Mouse (Mus musculus): ENCODE data around the gene Pgbd1. TPM values are rescaled to one million over a fixed set of nuclear protein-coding genes. Genes with fewer than 3 reads are reported as not detected.
A peak's percentile ranks its signal among the peaks of the same experiment; 100 is the strongest.
"Not testable (repeated sequence)": the region's sequence is repeated elsewhere in the genome, so short reads cannot be mapped to it uniquely, and the experiment has no call there.

The Pgbd1 gene
- polyA plus RNA-seq (2014; fragmentation: Nextera tagmentation; extraction: Ambion mirVana) = 3.4 and 4.9 TPM in 2 replicates

DNA sequence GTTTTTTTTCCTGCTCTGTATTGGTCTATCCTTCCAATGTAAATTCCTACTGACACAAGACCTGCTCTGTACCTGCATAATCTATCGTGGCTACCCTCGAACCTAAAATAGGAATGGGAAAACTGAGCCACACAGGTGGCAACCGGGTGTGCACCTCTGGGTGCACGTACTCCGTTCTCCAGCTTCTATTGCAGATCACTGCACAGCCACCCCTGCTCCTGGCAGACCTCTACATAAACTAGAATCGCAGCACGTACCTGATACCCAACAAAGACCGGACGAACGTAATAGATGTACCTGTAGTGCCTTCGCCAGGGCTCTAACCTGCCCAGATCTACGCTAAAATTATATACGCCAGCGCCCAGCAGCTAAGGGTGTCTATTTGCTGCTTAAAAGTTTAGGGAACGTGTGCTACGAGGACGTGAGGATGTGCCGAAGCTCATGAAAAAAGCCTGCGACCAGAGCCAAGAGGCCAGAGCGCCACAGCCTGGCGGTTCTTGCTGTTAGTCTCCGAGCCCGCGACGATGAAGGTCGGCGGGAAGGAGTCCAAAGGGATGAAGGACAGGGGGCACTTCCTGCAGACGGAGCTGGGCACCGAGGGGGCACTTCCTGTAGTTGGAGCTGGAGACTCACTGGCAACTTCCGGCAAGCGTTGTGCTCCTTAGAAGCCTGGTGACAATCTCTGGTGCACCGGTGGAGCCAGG, at the start of gene Pgbd1:
Gene Pgbd1 (minus strand): TSS at position 556 of the 704 bp plus-strand sequence.
- Histone ChIP-seq H3K9ac (ENCODE audit: low read depth, low read length) (peak within 1 kb of the TSS; percentile 65), H3K4me2 (replicated peaks; ENCODE audit: low read depth, low read length) (peak within 1 kb of the TSS; percentile 81)
- 1% methylated on average over 32 of the region's 32 CpGs for WGBS

DNA sequence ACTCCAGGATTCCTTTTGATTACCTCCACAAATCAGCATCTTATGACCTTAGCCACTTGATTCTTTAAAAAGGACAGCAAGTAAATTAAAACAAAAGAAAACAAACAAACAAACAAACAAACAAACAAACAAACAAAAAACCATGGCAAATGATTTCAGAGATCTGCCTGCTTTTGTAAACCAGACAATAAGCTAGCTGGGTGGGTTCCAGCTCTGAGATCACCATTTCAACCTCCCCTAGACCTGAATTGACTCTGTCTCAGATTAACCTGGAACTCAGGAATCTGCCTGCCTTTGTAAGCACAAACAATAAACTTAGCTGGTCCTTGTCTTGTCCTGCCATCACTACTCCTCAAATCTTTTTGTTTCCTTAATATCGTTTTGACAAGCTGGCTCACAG, 46.0 kb upstream of the Pgbd1 start:
- no peaks in the 10 kb centered on the region for H3K27me3 ChIP-seq (ENCODE audit: control insufficient read depth, insufficient read depth, low read length)
- no peak overlapping the region for H3K4me3 ChIP-seq (ENCODE audit: low read length)
- no peaks in the 10 kb centered on the region for H3K36me3 ChIP-seq (ENCODE audit: control insufficient read depth, insufficient read depth, low read length)
- no peaks in the 10 kb centered on the region for H3K9me3 ChIP-seq (ENCODE audit: control insufficient read depth, low read length)
- H3K27ac ChIP-seq (ENCODE audit: low read depth, low read length) = no peak overlapping the region
- H3K9ac ChIP-seq (ENCODE audit: low read depth, low read length) = no peak overlapping the region
- no peak for ATAC-seq (ENCODE audit: low FRiP score, low TSS enrichment)
- H3K4me1 ChIP-seq (ENCODE audit: control insufficient read depth, insufficient read depth, low read length) = no peaks in the 10 kb centered on the region
- H3K4me2 ChIP-seq (replicated peaks; ENCODE audit: low read depth, low read length) = no peak overlapping the region
- 86% methylated on average over 1 of the region's 1 CpGs for WGBS

More for the DNA sequence above, at the start of gene Pgbd1:
- peak within 1 kb of the TSS; percentile 56; the same call in 1 of the 2 replicates for H3K27ac ChIP-seq (ENCODE audit: low read depth, low read length)
- H3K4me1 ChIP-seq (ENCODE audit: control insufficient read depth, insufficient read depth, low read length) = peaks cover 7% of the 10 kb centered on the region; the same call in 1 of the 2 replicates
- peaks cover 25% of the 10 kb centered on the region for H3K36me3 ChIP-seq (ENCODE audit: control insufficient read depth, insufficient read depth, low read length)
- ATAC-seq (ENCODE audit: low FRiP score, low TSS enrichment) = peak; percentile 95
- no peaks in the 10 kb centered on the region for H3K9me3 ChIP-seq (ENCODE audit: control insufficient read depth, low read length)
- H3K27me3 ChIP-seq (ENCODE audit: control insufficient read depth, insufficient read depth, low read length) = no peaks in the 10 kb centered on the region
- peak within 1 kb of the TSS; percentile 50 for H3K4me3 ChIP-seq (ENCODE audit: low read length)

DNA sequence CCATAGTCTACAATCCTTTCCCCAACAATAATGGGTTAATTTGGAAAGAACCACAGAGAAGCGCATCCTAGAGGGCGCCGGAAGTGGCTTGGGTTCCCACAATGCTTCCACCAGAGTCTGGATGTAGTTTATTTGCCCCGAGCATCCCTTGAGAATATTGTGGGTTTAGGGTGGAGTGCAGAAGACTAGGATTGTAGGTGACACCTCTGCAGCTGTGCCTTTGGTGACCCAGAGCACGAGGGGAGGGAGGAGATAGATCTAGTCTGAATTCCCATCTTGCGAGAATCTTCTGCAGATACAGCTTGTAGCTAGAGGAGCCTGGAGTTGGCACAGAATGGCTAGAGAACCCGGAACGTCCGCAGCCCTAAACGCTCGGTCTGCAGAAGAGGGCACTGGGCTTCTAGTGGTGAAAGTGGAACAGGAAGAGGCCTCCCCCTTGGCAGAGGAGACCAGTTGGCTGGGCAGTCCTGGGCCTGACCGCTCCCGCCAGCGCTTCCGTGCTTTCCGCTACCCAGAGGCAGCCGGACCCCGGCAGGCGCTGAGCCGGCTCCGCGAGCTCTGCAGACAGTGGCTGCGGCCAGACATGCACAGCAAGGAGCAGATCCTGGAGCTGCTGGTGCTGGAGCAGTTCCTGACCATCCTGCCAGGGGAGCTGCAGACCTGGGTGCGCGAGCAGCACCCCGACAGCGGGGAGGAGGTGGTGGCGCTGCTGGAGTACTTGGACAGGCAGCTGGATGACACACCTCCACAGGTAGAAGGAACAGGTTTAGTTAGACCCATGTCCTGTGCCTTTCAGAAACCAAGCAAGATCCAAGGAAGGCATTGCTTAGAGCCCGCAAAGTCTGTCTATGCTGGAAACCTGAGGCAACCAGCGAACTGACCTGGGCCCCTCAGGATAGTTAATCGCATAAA, 38.2 kb upstream of the Pgbd1 start, which contains the start of the genes Zkscan4 and Gm10065:
Gene Zkscan4 (plus strand): TSS at position 149 of the 912 bp plus-strand sequence.
Gene Gm10065 (minus strand): TSS at position 683 of the 912 bp plus-strand sequence.
- H3K4me1 ChIP-seq (ENCODE audit: control insufficient read depth, insufficient read depth, low read length); H3K27ac ChIP-seq (ENCODE audit: low read depth, low read length); H3K36me3 ChIP-seq (ENCODE audit: control insufficient read depth, insufficient read depth, low read length); H3K9me3 ChIP-seq (ENCODE audit: control insufficient read depth, low read length); H3K27me3 ChIP-seq (ENCODE audit: control insufficient read depth, insufficient read depth, low read length): not testable (repeated sequence)
- peak; percentile 91 for ATAC-seq (ENCODE audit: low FRiP score, low TSS enrichment)
- Histone ChIP-seq H3K4me3 (ENCODE audit: low read length) (peak within 1 kb of the TSS; percentile 65), H3K9ac (ENCODE audit: low read depth, low read length) (peak within 1 kb of the TSS; percentile 57), H3K4me2 (replicated peaks; ENCODE audit: low read depth, low read length) (peak within 1 kb of the TSS; percentile 72)
- WGBS = 3% methylated on average over 27 of the region's 31 CpGs

DNA sequence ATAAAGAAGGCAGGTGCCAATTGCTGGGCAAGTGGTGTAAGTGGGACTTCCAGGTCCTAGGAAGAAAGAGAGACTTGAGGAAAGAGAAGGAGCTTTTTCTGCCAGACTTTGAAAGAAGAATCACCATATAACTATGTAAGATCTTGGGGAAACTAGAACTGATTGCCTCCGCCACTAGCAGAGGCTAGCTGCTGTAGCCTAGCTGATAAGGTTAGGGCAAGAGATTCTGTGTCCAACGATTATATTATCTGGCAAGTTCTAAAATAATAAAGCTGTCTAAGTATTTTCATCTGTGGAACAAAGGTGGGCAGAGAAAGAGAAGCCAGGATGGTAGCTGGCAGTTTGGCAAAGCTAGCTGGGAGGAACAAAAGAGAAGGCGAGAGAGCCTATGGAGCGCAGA, 31.6 kb upstream of the Pgbd1 start:
- Histone ChIP-seq H3K36me3 (ENCODE audit: control insufficient read depth, insufficient read depth, low read length) (no peaks in the 10 kb centered on the region), H3K4me3 (ENCODE audit: low read length) (no peak overlapping the region), H3K9ac (ENCODE audit: low read depth, low read length) (no peak overlapping the region), H3K27ac (ENCODE audit: low read depth, low read length) (no peak overlapping the region), H3K9me3 (ENCODE audit: control insufficient read depth, low read length) (no peaks in the 10 kb centered on the region; the same call in 1 of the 2 replicates), H3K27me3 (ENCODE audit: control insufficient read depth, insufficient read depth, low read length) (peaks cover 4% of the 10 kb centered on the region; the same call in 1 of the 2 replicates), H3K4me2 (replicated peaks; ENCODE audit: low read depth, low read length) (no peak overlapping the region), H3K4me1 (ENCODE audit: control insufficient read depth, insufficient read depth, low read length) (no peaks in the 10 kb centered on the region)
- ATAC-seq (ENCODE audit: low FRiP score, low TSS enrichment) = no peak
- WGBS = 36% methylated on average over 4 of the region's 4 CpGs

DNA sequence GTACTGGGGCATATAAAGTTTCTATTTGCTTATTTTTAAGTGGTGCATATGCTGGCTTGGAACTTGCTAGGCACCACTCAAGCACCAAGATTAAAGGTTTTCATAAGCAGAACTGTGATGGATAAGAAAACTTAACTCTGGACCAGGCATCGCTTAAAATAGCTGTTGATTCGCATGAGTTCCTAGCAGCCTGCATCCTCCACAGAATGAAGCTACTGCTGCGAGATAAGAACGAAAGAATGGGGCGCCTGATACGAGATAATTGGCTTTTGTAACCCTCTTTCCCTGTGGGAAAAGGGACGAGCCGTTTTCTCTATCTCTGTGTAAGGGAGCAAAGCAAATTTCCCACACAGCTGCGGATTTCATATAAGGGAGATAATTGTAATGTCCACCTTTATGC, 28.2 kb upstream of the Pgbd1 start:
- Histone ChIP-seq H3K27ac (ENCODE audit: low read depth, low read length) (no peak overlapping the region), H3K27me3 (ENCODE audit: control insufficient read depth, insufficient read depth, low read length) (peaks cover 4% of the 10 kb centered on the region; the same call in 1 of the 2 replicates), H3K4me1 (ENCODE audit: control insufficient read depth, insufficient read depth, low read length) (no peaks in the 10 kb centered on the region), H3K36me3 (ENCODE audit: control insufficient read depth, insufficient read depth, low read length) (no peaks in the 10 kb centered on the region), H3K9ac (ENCODE audit: low read depth, low read length) (no peak overlapping the region), H3K4me2 (replicated peaks; ENCODE audit: low read depth, low read length) (peak overlapping the region; percentile 76; the same call in 1 of the 2 replicates), H3K4me3 (ENCODE audit: low read length) (no peak overlapping the region; the same call in 1 of the 2 replicates), H3K9me3 (ENCODE audit: control insufficient read depth, low read length) (no peaks in the 10 kb centered on the region; the same call in 1 of the 2 replicates)
- no peak for ATAC-seq (ENCODE audit: low FRiP score, low TSS enrichment)
- WGBS = 43% methylated on average over 9 of the region's 9 CpGs

DNA sequence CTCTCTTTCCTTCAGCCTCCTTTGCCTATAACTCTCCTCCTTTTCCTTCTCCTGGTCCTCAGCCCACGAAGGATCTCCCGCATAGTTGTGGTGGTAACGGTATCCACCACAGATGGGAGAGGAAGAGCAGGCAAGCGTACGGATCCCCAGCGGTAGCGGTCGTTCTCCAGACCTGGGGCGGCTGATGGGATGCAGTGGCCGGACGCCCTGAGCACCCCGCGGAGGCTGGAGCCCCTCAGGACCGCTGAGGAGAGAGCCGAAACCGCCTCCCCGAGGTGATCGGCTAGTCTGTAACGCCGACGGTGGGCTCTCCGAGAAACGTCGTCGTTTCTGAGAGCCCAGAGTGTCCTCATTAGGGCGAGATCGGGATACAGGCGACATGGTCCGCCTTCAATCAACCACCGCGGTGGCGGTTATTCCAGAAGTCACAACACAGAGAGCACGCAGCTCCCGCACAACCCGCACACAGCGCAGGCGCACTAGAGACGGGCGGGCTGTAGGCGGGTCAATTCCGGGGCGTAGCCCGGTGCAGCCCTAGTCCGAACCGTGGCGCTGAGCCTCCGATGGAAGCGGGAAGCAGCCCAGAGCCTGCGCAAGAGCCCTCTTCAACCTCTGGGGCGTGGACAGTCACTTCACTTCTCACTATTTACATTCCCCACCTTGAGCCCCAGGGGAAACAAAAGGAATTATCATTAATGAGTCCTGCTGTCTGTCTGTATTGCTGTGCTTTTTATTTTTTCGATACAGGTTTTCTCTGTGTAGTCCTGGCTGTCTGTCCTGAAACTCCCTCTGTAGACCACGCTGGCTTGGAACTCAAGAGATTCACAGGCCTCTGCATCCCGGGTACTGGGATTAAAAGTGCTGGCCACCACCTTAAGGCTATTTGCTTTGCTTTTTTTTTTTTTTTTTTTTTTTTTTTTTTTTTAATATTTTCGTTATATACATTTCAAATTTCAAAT, 27.5 kb upstream of the Pgbd1 start, which contains the start of gene Nkapl:
Gene Nkapl (minus strand): TSS at position 449 of the 959 bp plus-strand sequence.
- 1% methylated on average over 54 of the region's 54 CpGs for WGBS
- Histone ChIP-seq H3K9ac (ENCODE audit: low read depth, low read length) (peak within 1 kb of the TSS; percentile 55), H3K27ac (ENCODE audit: low read depth, low read length) (no peak within 1 kb of the TSS)

DNA sequence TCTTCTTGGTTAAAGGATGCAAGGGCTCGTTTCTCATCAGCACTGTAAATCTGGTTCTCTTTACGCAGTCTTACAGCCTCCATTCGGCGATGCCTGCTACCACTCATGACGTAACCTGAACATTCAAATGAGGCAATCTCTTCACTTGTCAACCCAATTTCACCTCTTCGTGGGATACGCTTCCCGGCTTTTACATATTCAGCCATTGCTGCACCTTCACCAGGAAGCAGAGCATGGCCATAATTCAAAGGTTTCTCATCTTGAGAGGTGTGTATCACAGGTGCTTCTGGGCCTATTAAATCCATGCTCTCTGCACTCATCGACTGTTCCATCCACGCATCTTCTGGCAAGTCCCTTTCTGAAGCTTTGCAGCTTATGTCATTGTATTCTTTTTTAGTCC, 26.5 kb upstream of the Pgbd1 start:
- H3K9me3 ChIP-seq (ENCODE audit: control insufficient read depth, low read length) = no peaks in the 10 kb centered on the region; the same call in 1 of the 2 replicates
- no peaks in the 10 kb centered on the region for H3K36me3 ChIP-seq (ENCODE audit: control insufficient read depth, insufficient read depth, low read length)
- WGBS = 81% methylated on average over 10 of the region's 10 CpGs
- H3K4me1 ChIP-seq (ENCODE audit: control insufficient read depth, insufficient read depth, low read length) = no peaks in the 10 kb centered on the region
- peaks cover 4% of the 10 kb centered on the region; the same call in 1 of the 2 replicates for H3K27me3 ChIP-seq (ENCODE audit: control insufficient read depth, insufficient read depth, low read length)
- no peak overlapping the region for H3K4me2 ChIP-seq (replicated peaks; ENCODE audit: low read depth, low read length)
- no peak for ATAC-seq (ENCODE audit: low FRiP score, low TSS enrichment)
- no peak overlapping the region for H3K4me3 ChIP-seq (ENCODE audit: low read length)
- no peak overlapping the region for H3K27ac ChIP-seq (ENCODE audit: low read depth, low read length)
- H3K9ac ChIP-seq (ENCODE audit: low read depth, low read length) = no peak overlapping the region

More for the DNA sequence above, 27.5 kb upstream of the Pgbd1 start, which contains the start of gene Nkapl:
- no peaks in the 10 kb centered on the region for H3K36me3 ChIP-seq (ENCODE audit: control insufficient read depth, insufficient read depth, low read length)
- no peaks in the 10 kb centered on the region; the same call in 1 of the 2 replicates for H3K9me3 ChIP-seq (ENCODE audit: control insufficient read depth, low read length)
- H3K4me2 ChIP-seq (replicated peaks; ENCODE audit: low read depth, low read length) = peak within 1 kb of the TSS; percentile 76
- peak; percentile 99 for ATAC-seq (ENCODE audit: low FRiP score, low TSS enrichment)
- H3K4me3 ChIP-seq (ENCODE audit: low read length) = peak within 1 kb of the TSS; percentile 60
- peaks cover 4% of the 10 kb centered on the region; the same call in 1 of the 2 replicates for H3K27me3 ChIP-seq (ENCODE audit: control insufficient read depth, insufficient read depth, low read length)
- H3K4me1 ChIP-seq (ENCODE audit: control insufficient read depth, insufficient read depth, low read length) = no peaks in the 10 kb centered on the region

DNA sequence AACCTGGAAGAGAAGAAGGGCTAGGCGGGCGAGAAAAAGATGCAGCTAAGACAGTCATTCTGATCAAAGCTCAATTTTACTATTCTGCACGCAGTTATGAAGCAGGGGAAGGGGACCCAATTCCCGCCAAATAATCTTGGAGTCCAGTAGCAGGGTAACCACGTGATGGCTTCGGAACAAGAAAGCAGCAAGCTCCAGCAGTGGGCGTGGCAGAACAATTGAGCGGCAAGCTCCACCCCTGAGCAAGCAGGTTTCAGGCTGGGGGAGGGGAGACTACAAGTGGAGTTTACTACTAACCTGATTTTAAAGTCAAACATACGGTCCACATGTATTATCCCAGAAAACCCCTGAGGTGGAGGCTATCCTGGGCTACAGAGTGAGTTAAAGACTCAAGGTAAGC, 21.7 kb upstream of the Pgbd1 start:
- 48% methylated on average over 9 of the region's 9 CpGs for WGBS

More for the DNA sequence above, 21.7 kb upstream of the Pgbd1 start:
- ATAC-seq (ENCODE audit: low FRiP score, low TSS enrichment); H3K4me1 ChIP-seq (ENCODE audit: control insufficient read depth, insufficient read depth, low read length); H3K4me2 ChIP-seq (replicated peaks; ENCODE audit: low read depth, low read length); H3K36me3 ChIP-seq (ENCODE audit: control insufficient read depth, insufficient read depth, low read length); H3K9me3 ChIP-seq (ENCODE audit: control insufficient read depth, low read length); H3K9ac ChIP-seq (ENCODE audit: low read depth, low read length); H3K27ac ChIP-seq (ENCODE audit: low read depth, low read length); H3K4me3 ChIP-seq (ENCODE audit: low read length); H3K27me3 ChIP-seq (ENCODE audit: control insufficient read depth, insufficient read depth, low read length): not testable (repeated sequence)

Data from kidney, embryonic 14.5 days (tissue).